Mouse (Mus musculus): Measurements from ENCODE around the gene Hectd4. TPM values are rescaled to one million over a fixed set of nuclear protein-coding genes. Genes with fewer than 3 reads are reported as not detected.

The Hectd4 gene
- polyA plus RNA-seq, 1 experiment from 2014 or later = 35.2 TPM

DNA sequence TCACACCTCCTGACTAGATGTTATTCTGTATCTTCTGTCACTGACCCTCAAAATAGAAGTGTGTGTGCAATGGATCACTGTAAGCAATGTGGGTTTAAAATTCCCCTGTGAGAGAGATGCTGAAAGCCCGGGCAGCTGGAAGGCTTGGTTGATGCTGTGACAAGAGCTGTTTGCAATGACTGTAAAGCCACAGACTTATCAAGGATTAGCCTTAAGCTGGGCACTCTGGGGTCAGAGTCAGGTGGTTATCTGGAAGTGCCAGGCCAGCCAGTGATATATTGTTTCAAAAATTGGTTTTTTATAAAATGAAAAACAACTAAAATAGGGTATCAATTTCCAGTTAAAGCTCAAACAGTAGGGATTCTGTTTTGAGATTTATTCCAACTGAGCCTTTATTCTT is 56.8 kb downstream of the Hectd4 start:
- Histone ChIP-seq H3K4me2 (ENCODE audit: low read depth, low read length) (no peak overlapping the region), H3K9me3 (ENCODE audit: control insufficient read depth, low read length) (no peaks in the 10 kb centered on the region), H3K36me3 (ENCODE audit: control insufficient read depth, insufficient read depth, low read length) (peaks cover 31% of the 10 kb centered on the region), H3K27ac (ENCODE audit: low read depth, low read length) (no peak overlapping the region), H3K9ac (replicated peaks; ENCODE audit: low read depth, low read length) (no peak overlapping the region), H3K4me3 (ENCODE audit: low read depth, low read length) (no peak overlapping the region), H3K4me1 (ENCODE audit: control insufficient read depth, insufficient read depth, low read length) (no peaks in the 10 kb centered on the region), H3K27me3 (ENCODE audit: control insufficient read depth, insufficient read depth, low read length) (no peaks in the 10 kb centered on the region)
- 87% methylated on average over 1 of the region's 1 CpGs for WGBS
- no peak for ATAC-seq (ENCODE audit: low read depth)

DNA sequence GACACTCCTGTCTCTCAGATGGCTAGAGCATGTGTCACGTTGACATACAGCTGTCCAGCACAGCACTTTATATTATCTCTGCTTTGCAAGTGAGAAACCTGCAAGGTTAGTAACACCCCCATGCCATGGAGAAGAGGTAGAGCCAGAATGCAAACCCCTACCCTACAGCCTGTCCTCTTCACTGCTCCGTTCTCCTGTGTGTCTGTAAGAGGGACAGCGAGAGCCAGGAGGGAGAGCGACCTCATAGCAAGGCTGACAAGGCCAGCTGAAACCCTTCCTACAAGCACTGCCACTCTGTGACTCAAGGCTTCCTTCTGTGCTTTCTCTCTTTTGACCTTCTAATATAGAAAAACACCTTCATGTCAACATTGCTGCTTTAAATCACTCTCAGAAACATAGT is 60.4 kb downstream of the Hectd4 start:
- Histone ChIP-seq H3K9me3 (ENCODE audit: control insufficient read depth, low read length) (no peaks in the 10 kb centered on the region), H3K36me3 (ENCODE audit: control insufficient read depth, insufficient read depth, low read length) (peaks cover 41% of the 10 kb centered on the region), H3K4me2 (ENCODE audit: low read depth, low read length) (no peak overlapping the region), H3K4me1 (ENCODE audit: control insufficient read depth, insufficient read depth, low read length) (no peaks in the 10 kb centered on the region), H3K27ac (ENCODE audit: low read depth, low read length) (no peak overlapping the region), H3K4me3 (ENCODE audit: low read depth, low read length) (no peak overlapping the region), H3K27me3 (ENCODE audit: control insufficient read depth, insufficient read depth, low read length) (no peaks in the 10 kb centered on the region), H3K9ac (replicated peaks; ENCODE audit: low read depth, low read length) (no peak overlapping the region)
- no peak for ATAC-seq (ENCODE audit: low read depth)
- WGBS = 97% methylated on average over 4 of the region's 4 CpGs

DNA sequence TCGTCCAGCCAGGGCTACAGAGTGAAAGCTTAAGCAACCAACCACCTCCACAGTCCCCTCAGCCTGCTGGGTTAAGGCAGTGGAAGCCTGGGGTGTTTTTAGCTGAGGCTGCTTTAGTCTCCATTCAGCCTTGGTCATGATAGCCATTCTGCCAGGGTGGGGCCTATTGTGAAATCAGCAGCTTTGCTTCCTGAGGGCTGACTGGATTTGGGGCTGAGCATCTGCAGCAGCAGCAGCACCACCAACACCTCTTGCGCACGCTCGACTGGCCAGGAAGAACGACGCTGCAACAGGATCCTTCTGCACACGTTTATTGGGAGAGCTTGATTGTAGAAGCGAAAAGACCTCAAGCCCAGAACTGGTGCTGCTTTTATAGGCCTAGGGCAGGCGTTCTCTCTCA is 63.0 kb downstream of the Hectd4 start:
- Histone ChIP-seq H3K36me3 (ENCODE audit: control insufficient read depth, insufficient read depth, low read length) (peaks cover 57% of the 10 kb centered on the region), H3K4me3 (ENCODE audit: low read depth, low read length) (no peak overlapping the region), H3K9ac (replicated peaks; ENCODE audit: low read depth, low read length) (no peak overlapping the region), H3K4me1 (ENCODE audit: control insufficient read depth, insufficient read depth, low read length) (no peaks in the 10 kb centered on the region), H3K9me3 (ENCODE audit: control insufficient read depth, low read length) (no peaks in the 10 kb centered on the region), H3K4me2 (ENCODE audit: low read depth, low read length) (no peak overlapping the region), H3K27me3 (ENCODE audit: control insufficient read depth, insufficient read depth, low read length) (no peaks in the 10 kb centered on the region), H3K27ac (ENCODE audit: low read depth, low read length) (no peak overlapping the region)
- WGBS = 92% methylated on average over 9 of the region's 9 CpGs
- no peak for ATAC-seq (ENCODE audit: low read depth)

DNA sequence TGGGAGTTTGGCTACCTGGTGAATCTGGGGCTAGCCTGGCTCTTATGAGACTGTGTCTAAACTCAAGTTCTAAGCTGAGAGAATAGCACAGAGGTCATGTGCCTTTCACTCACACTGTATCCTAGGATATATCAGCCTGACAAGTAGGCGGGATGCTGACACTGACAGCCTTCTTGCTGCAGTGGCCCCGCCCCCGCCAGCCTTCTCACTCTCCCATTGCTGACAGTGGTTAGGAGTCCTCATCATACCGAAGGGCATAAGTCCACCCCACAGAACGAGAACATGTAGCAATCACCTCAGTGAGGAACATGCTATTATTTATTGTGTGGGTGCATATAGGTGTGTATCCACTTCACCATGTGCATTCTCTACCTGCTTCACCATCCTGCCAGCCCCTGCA is 64.8 kb downstream of the Hectd4 start:
- Histone ChIP-seq H3K27ac (ENCODE audit: low read depth, low read length) (no peak overlapping the region), H3K4me1 (ENCODE audit: control insufficient read depth, insufficient read depth, low read length) (no peaks in the 10 kb centered on the region), H3K27me3 (ENCODE audit: control insufficient read depth, insufficient read depth, low read length) (no peaks in the 10 kb centered on the region), H3K4me2 (ENCODE audit: low read depth, low read length) (no peak overlapping the region), H3K36me3 (ENCODE audit: control insufficient read depth, insufficient read depth, low read length) (peaks cover 55% of the 10 kb centered on the region), H3K9me3 (ENCODE audit: control insufficient read depth, low read length) (no peaks in the 10 kb centered on the region), H3K9ac (replicated peaks; ENCODE audit: low read depth, low read length) (no peak overlapping the region), H3K4me3 (ENCODE audit: low read depth, low read length) (no peak overlapping the region)
- no peak for ATAC-seq (ENCODE audit: low read depth)
- WGBS = 89% methylated on average over 5 of the region's 5 CpGs

DNA sequence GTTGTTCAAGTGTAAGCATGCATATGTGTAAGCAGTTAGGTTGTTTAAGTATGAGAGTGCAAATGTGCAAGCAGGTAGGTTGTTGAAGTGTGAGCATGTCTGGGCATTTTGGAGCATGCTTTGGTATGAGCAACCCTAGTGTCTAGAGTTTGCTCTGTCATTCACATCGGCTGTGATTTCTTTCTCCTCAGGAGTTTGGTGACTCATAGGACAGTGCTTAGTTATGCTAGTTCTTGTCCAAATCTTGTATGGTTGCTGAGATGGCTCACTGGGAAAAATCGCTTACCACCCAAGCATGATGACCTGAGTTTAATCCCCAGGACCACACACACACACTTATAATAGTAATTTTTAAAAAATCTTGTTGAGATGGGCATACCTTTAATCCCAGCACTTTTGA is 67.2 kb downstream of the Hectd4 start:
- no peaks in the 10 kb centered on the region for H3K27me3 ChIP-seq (ENCODE audit: control insufficient read depth, insufficient read depth, low read length)
- no peak overlapping the region for H3K4me3 ChIP-seq (ENCODE audit: low read depth, low read length)
- no peak for ATAC-seq (ENCODE audit: low read depth)
- H3K4me2 ChIP-seq (ENCODE audit: low read depth, low read length) = no peak overlapping the region
- H3K4me1 ChIP-seq (ENCODE audit: control insufficient read depth, insufficient read depth, low read length) = no peaks in the 10 kb centered on the region
- no peaks in the 10 kb centered on the region for H3K9me3 ChIP-seq (ENCODE audit: control insufficient read depth, low read length)
- H3K9ac ChIP-seq (replicated peaks; ENCODE audit: low read depth, low read length) = no peak overlapping the region
- peaks cover 56% of the 10 kb centered on the region for H3K36me3 ChIP-seq (ENCODE audit: control insufficient read depth, insufficient read depth, low read length)
- H3K27ac ChIP-seq (ENCODE audit: low read depth, low read length) = no peak overlapping the region
- 93% methylated on average over 2 of the region's 2 CpGs for WGBS

DNA sequence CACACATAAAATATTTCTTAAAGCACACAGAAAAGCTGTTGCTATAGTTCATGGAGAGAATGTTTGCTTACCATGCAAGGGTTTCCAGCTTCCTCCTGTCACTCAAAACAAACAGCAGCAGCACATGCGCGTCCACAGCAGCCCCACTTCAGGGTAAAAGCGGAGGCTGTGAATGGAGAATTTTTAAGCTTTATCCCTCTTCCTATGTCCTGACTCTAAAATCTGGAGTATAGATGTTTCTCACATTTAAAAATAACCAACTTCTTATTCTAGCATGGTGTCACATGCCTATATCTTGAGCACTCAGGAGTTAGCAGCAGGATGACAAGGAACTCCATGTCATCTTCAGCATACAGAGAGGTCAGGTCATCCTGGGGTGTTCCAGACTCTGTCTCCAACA is 70.3 kb downstream of the Hectd4 start:
- Histone ChIP-seq H3K4me1 (ENCODE audit: control insufficient read depth, insufficient read depth, low read length) (no peaks in the 10 kb centered on the region), H3K4me3 (ENCODE audit: low read depth, low read length) (no peak overlapping the region), H3K27me3 (ENCODE audit: control insufficient read depth, insufficient read depth, low read length) (no peaks in the 10 kb centered on the region), H3K4me2 (ENCODE audit: low read depth, low read length) (no peak overlapping the region), H3K9ac (replicated peaks; ENCODE audit: low read depth, low read length) (no peak overlapping the region), H3K36me3 (ENCODE audit: control insufficient read depth, insufficient read depth, low read length) (peaks cover 70% of the 10 kb centered on the region), H3K27ac (ENCODE audit: low read depth, low read length) (no peak overlapping the region), H3K9me3 (ENCODE audit: control insufficient read depth, low read length) (no peaks in the 10 kb centered on the region)
- WGBS = 95% methylated on average over 3 of the region's 3 CpGs
- no peak for ATAC-seq (ENCODE audit: low read depth)

DNA sequence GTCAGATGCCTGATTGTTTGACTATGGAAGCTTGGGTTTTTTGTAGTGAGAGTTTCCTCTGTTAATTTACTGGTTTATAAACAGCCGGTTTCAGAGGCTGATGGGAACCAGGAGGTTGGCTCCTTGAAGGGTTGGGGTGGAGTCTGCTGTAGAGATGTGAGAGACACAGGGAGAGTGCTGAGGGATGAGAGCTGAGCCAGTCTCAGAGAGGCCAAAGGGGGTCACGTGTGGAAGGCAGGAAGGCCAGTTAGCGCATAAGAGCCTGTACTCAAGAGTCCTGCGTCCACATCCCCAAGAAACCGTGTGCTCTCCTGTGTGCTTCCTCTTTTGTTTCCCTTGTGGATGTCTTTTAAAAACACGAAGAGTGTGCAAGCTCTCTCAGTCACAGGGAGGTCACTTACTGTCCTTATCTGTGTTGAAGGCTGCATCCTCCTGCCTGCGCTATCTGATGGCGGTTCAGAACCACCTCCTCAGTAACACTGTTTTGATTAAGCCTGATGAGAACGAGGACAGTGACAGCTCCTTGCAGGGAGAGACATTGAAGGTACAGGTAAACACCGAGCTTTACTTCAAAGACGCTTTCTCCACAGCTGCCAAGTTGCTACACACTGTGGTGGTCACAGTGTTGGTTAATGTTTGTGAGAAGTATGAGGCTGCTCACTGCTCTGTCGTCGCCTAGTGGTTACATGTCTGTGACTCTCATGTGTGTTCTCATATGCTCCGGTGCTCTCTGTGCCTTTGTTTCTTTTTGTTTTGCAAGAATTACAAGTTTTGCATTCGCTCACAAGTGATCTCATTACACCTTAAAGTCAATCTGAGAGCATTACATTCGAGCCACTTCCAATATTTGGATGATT is 72.5 kb downstream of the Hectd4 start:
- Histone ChIP-seq H3K27ac (ENCODE audit: low read depth, low read length) (no peak overlapping the region), H3K27me3 (ENCODE audit: control insufficient read depth, insufficient read depth, low read length) (no peaks in the 10 kb centered on the region), H3K36me3 (ENCODE audit: control insufficient read depth, insufficient read depth, low read length) (peaks cover 75% of the 10 kb centered on the region), H3K9me3 (ENCODE audit: control insufficient read depth, low read length) (no peaks in the 10 kb centered on the region), H3K4me3 (ENCODE audit: low read depth, low read length) (no peak overlapping the region), H3K4me2 (ENCODE audit: low read depth, low read length) (no peak overlapping the region), H3K4me1 (ENCODE audit: control insufficient read depth, insufficient read depth, low read length) (no peaks in the 10 kb centered on the region), H3K9ac (replicated peaks; ENCODE audit: low read depth, low read length) (no peak overlapping the region)
- no peak for ATAC-seq (ENCODE audit: low read depth)
- WGBS = 91% methylated on average over 16 of the region's 16 CpGs

DNA sequence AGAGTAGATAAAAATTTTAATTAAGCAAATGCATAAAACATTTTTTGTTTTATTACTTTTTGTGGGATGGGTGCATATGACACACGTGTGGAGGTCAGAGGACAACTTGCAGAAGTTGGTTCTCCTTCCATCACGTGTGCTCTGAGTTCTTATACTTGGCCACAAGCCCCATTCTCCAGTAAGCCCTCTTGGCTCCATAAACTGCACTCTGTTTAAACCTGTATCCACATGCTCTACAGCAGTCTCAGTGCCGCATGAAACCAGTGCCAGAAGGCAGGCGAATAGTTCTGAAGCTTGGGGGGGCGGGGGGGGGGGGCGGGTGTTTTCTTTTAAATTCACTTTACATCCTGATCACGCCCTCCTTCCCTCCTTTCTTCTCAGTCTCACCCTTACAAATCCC is 85.0 kb downstream of the Hectd4 start:
- no peak for ATAC-seq (ENCODE audit: low read depth)
- H3K4me3 ChIP-seq (ENCODE audit: low read depth, low read length) = no peak overlapping the region

DNA sequence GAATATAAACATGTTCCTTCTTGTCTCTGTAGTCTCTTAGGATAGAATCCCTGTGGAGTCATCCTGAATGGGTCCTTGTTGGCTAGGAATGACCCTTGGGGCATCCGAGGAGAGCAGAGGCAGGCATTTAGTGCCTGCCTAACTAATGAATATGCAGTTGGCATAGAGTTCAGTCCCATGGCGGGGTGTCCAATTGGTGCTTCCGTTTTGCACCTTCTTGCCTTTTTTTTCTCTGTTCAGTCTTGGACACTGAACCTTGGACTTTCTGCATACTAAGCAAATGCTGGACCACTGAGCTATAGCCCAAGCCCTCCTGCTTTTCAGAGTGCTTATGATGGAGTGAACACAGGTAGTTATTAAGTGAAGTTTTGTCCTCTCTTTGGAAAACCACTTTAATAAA is 87.6 kb downstream of the Hectd4 start:
- Histone ChIP-seq H3K4me2 (ENCODE audit: low read depth, low read length) (no peak overlapping the region), H3K27ac (ENCODE audit: low read depth, low read length) (no peak overlapping the region), H3K27me3 (ENCODE audit: control insufficient read depth, insufficient read depth, low read length) (no peaks in the 10 kb centered on the region), H3K9me3 (ENCODE audit: control insufficient read depth, low read length) (no peaks in the 10 kb centered on the region), H3K4me1 (ENCODE audit: control insufficient read depth, insufficient read depth, low read length) (no peaks in the 10 kb centered on the region), H3K9ac (replicated peaks; ENCODE audit: low read depth, low read length) (no peak overlapping the region), H3K36me3 (ENCODE audit: control insufficient read depth, insufficient read depth, low read length) (peaks cover 77% of the 10 kb centered on the region), H3K4me3 (ENCODE audit: low read depth, low read length) (no peak overlapping the region)
- no peak for ATAC-seq (ENCODE audit: low read depth)
- WGBS = 63% methylated on average over 3 of the region's 3 CpGs

More for the DNA sequence above, 85.0 kb downstream of the Hectd4 start:
- H3K9ac ChIP-seq (replicated peaks; ENCODE audit: low read depth, low read length) = no peak overlapping the region
- 92% methylated on average over 7 of the region's 7 CpGs for WGBS
- H3K27ac ChIP-seq (ENCODE audit: low read depth, low read length) = no peak overlapping the region
- H3K27me3 ChIP-seq (ENCODE audit: control insufficient read depth, insufficient read depth, low read length) = no peaks in the 10 kb centered on the region
- H3K4me1 ChIP-seq (ENCODE audit: control insufficient read depth, insufficient read depth, low read length) = no peaks in the 10 kb centered on the region
- H3K4me2 ChIP-seq (ENCODE audit: low read depth, low read length) = no peak overlapping the region
- H3K36me3 ChIP-seq (ENCODE audit: control insufficient read depth, insufficient read depth, low read length) = peaks cover 82% of the 10 kb centered on the region
- H3K9me3 ChIP-seq (ENCODE audit: control insufficient read depth, low read length) = no peaks in the 10 kb centered on the region
